Mouse (Mus musculus) WW6 (cell line): ENCODE measurements around the gene Trim28.
A peak's percentile ranks its signal among the peaks of the same experiment; 100 is the strongest.

Source experiments
- DNase-seq: peaks from one replicate; pipeline ENCODE4 v3.0.0-alpha.2; 2013; ENCODE audit warnings: low read depth, low spot score

Gene Trim28

DNA sequence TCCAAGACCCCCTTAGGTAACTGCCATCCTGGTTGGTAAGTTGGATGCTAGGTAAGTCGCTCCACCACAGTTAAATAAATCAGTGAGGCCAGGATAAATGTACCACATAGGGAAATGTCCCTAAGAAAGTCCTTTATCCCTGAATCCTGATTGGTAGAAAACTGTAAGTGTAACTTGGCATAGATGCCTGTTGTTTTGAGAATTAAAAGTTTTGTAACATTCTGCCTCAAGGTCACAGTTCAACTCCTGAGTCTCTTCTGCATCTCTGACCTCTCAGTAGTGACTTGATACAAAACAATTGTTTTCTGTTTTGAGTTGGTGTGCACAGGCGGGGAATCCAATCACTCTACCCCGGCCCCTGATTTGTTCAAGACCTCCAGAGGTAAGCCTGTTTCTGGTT lies at the start of gene Trim28:
TSS of gene Trim28 (plus strand) at position 264 of the 400 bp plus-strand sequence.
- no peak for DNase-seq

- no peak for DNase-seq
Observed at GRCm38 (mm10) chr7:12949872-12950229, 49.1 kb upstream of the Trim28 start.

GRCm38 (mm10) chr7:12954896-12955295 lies 44.0 kb upstream of the Trim28 start:
- DNase-seq, result no peak

DNA sequence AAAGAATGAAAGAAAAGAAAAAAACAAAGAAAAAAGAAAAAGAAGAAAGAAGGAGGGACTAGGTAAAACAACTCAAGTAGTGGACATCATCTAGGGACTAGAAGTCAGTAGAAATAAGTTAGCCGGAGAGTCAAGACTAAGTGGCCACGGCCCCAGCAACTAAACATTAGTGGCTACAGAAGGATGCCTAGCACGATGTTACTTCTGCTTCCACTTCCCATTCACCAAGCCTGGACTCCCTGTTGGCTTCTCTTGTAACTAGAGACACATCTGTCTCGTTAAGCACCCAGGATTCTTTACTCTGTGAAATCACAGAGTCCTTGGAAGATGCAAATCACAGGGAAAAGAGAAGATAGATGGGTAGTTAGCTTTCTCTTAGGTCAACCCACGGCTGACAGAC lies 41.4 kb upstream of the Trim28 start:
- DNase-seq, result no peak

- DNase-seq, result no peak
Observed at GRCm38 (mm10) chr7:12958948-12959347, 40.0 kb upstream of the Trim28 start.

DNA sequence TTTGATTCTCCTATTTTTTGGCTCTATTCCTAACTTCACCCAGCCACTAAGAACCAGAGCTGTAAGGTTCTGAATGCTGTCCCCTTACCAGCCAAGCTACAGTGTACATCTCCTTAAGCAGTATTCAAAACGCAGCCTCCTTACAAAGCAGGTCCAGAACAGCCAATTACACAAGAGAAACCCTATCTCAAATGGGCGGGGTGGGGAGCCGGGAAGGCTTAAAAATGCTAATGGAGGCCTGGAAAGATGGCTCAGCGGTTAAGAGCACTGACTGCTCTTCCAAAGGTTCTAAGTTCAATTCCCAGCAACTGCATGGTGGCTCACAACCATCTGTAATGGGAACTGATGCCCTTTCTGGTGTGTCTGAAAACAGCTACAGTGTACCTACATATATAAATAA lies 39.2 kb upstream of the Trim28 start:
- DNase-seq, result no peak

GRCm38 (mm10) chr7:12961511-12962141 lies 37.3 kb upstream of the Trim28 start:
- DNase-seq, result no peak

- peak; percentile 67 for DNase-seq
Observed at GRCm38 (mm10) chr7:12965678-12966091, 33.2 kb upstream of the Trim28 start, which contains the start of gene Zfp324. Zfp324 (plus strand) TSS chr7:12965838.

DNA sequence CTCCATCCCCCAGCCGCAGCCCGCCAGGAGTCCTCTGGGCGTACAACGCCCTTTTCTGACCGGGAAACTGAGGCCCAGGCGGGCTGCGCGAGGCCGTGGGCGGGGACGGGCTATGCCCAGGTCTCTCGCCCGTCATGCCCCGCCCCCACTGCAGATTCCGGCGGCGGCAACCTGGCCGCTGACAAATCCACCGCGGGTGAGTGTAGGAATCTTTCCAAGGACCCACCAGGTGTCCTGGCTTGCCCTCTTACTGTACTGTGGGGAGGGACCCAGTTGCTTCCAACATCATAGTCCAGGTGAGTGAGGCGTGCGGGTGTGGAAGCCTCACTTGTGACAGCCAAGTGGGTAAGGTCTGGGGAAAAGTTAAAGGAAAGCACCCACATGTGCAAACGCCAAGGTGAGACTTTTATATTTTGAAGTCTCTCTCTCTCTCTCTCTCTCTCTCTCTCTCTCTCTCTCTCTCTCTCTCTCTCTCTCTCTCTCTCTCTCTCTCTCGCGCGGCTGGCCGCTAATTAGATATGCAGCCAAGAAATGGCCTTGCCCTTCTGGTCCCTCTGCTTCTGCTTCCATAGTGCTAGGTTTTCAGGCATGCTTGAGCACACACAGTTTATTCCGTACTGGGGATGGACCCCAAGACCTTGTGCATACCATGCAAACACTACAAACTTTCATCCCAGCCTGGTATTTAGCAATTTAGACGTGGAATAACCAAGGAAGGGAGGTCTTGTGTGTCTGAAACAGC lies 32.6 kb upstream of the Trim28 start:
- DNase-seq, result no peak

- DNase-seq, result no peak
Observed at GRCm38 (mm10) chr7:12970906-12971305, 28.0 kb upstream of the Trim28 start.

DNA sequence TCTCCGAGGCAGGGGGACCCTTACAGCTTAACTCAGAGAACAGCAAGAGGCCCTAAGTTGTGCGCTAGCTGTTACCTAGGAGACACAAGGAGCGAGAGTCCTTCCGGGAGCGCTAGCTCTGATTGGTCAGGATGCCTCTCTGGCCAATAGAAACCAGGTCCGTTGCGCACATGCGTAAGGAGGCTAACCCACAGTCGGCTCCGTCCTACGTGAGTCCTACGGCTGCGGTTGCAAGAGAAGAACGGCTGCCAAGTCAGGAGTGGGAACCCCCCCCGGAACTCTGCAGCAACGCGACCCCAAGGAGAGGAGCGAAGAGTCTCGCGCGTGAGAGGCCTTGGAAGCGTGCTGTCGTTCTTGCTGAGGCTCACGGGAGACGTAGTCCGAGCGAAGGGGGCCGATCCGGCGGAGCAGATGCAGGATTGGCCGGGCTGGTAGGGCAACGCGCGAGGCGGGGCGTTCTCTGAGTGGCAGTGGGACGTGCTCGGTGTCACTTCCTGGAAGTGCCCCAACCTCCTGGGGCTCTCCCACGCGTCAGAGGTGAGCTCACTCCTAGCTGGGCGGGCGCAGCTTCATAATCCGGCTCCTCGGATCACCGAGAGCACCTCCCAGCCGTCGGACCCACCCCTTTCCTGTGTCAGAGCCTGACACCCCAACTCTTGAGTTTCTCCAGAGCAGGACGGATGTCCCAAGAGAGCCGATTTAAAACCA lies 21.1 kb upstream of the Trim28 start, which contains the start of gene Zfp446:
TSS of gene Zfp446 (plus strand) at position 167 of the 708 bp plus-strand sequence.
- DNase-seq, result peak; percentile 95

DNA sequence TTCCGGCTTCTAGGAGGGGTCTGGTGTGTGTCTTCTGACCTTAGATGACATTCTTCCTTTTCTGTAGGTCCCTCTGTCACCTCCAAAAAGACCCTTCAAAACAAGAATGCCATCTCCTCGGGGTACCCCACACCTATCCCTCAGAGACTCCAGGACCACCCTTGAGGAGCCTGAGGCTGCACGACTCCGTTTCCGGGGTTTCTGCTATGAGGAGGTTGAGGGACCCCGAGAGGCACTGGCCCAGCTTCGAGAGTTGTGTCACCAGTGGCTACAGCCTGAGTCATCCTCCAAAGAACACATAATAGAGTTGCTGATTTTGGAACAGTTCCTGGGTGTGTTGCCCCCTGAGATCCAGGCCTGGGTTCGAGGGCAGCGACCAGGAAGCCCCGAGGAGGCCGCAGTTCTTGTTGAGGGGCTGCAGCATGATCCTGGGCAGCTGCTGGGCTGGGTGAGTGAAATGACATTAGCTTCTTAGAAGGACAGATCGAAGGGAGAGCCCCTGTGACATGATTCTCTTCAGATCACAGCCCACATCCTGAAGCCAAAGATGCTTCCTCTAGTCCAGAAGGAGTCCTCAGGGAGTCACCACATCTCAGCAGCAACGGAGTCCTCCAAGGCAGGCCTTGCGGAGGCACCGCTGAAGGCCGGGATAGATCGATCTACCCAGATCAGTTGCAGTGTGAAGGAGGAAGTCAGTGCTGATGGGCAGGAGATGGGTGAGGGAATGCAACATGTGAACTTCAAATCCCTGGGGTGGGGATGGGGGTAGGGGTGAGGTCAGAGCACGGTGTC lies 19.8 kb upstream of the Trim28 start:
- no peak for DNase-seq

- DNase-seq, result no peak
Observed at GRCm38 (mm10) chr7:12979776-12980175, 19.1 kb upstream of the Trim28 start.

DNA sequence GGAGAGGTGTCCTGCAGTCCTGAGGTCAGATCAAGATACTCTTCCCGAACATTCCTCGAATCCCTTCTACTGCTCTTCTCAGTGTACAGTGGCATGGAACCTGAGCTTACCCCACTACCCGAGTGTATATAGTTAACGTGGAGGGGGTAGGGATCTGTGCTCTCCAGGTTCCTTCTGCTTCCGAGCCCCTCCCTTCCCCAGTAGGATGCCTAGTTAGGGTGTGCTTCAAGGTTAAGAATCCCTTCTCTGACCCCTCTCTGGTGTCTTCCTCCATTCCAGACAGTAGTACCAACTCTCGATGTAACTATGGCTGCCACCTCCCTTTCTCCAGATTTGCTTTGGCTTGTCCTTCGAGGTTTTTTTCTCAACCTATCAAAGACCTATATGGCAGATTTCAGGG lies 18.6 kb upstream of the Trim28 start:
- no peak for DNase-seq

DNA sequence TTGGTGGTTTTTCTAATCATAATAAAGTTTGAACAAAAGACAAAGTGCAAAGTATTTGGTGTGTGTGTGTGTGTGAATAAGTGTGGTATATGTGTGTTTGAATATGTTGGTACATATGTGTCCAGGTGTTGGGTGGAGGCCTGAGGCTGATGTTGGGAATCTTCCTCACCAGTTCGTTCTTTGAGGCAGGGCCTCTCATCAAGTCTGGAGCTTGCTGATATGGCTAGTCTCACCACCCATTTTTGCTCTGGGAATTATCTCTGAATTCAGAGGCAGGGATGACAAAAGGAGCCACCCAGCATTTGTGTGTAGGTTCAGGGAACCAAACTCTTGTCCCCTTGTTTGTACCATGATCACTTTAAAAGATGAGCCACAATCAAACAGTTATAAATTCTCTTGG lies 13.2 kb upstream of the Trim28 start:
- DNase-seq, result no peak

GRCm38 (mm10) chr7:12986906-12987305 lies 12.0 kb upstream of the Trim28 start:
- no peak for DNase-seq

- no peak for DNase-seq
Observed at GRCm38 (mm10) chr7:12987409-12988189, 11.3 kb upstream of the Trim28 start.

GRCm38 (mm10) chr7:12992222-12992621 lies 6.7 kb upstream of the Trim28 start:
- DNase-seq, result no peak

- DNase-seq, result no peak
Observed at GRCm38 (mm10) chr7:12993148-12993547, 5.8 kb upstream of the Trim28 start.

DNA sequence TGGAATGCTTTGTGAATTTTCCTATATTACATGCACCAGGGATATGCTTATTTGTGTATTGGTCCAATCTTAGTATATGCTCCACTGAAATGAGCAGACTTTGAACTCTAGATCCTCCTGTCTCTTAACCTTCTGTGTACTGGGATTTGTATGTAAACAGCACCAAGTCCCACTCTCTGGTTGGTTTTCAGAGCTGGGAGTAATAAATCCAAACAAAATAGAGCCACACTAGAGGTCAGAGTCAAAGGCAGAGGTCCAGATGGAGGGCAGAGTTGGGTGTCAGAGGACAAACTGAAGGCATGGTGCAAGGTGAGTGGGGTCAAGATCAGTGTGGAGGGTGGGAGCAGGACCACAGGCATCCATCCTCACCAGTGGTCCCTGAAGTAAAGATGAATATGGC lies 3.1 kb upstream of the Trim28 start:
- no peak for DNase-seq

- no peak for DNase-seq
Observed at GRCm38 (mm10) chr7:12997230-12997629, 1.7 kb upstream of the Trim28 start.
